Mouse (Mus musculus) stomach, postnatal 0 days (tissue): ENCODE data around the gene Kif26b.

Experiments used
- CTCF ChIP-seq: IDR thresholded peaks from 2 replicates; pipeline ENCODE4 v1.5.1; 2016; ENCODE audit warnings: antibody characterized with exemption, low read depth, mild to moderate bottlenecking, moderate library complexity
- EP300 ChIP-seq: optimal IDR thresholded peaks from 2 replicates; pipeline ENCODE3; 2016; ENCODE audit warnings: antibody characterized with exemption

DNA sequence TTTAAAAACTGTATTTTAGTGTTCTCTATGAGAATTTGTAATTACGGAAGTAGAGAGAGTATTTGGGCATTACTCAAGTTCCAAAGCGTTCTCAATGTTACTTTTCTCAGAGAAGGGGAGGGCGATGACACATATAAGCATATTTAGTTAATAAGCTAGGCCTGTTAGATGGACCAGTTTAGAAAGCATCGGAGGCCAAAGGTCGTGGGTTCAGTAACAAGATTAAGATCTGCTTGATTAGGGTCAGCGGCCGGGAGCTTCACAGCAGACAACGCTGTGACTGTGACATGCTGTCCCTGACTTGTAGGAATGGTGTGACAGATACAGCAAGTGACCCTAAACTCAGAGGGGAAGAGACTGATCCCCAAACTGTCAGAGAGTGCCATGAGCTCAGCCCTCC is 174.6 kb downstream of the Kif26b start:
- TF ChIP-seq CTCF, result no peak
- TF ChIP-seq EP300, result no peak
